Mouse (Mus musculus): ENCODE data around the gene Rgl3.

The Rgl3 gene

GRCm38 (mm10) chr9:21947540-21948130, 41.6 kb downstream of the Rgl3 start:
- DNase-seq: no peak

DNA sequence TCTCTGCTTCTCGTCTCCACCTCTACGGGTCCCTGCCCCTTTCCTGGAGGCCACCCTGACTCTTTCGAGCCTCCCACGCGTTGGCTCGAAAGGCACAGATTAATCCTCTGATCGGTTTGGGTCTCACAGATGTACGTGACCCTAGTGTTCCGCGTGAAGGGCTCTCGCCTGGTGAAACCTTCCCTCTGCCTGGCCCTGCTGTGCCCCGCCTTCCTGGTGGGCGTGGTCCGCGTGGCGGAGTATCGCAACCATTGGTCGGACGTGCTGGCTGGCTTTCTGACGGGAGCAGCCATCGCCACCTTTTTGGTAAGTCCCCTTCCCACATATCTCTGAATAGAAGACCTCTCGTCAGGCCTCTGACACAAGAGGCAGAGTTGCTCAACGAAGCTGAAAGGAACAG, 45.0 kb downstream of the Rgl3 start:
- no peak for DNase-seq

DNA sequence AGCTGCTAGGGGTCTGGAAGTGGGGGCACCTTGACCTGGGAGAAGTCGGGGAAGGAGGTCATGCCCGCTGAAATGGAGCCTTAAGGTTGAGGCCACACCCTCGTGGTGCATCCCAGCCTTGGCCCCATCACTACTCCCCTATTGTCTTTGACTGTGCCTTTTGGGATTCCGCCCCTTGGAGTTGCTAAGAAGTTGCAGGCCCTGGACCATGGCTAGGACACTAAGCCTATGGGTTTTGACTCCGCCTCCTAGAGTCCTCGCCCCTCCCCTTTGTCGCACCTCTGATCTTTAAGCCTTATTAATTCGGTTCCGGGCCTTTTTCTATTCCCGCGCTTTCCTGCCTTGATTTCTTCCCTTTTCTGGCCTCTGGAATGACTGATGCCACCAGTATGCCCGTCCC, 45.6 kb downstream of the Rgl3 start:
- DNase-seq: no peak

- DNase-seq: no peak
These were observed 46.2 kb downstream of the Rgl3 start for GRCm38 (mm10) chr9:21943046-21943445.

GRCm38 (mm10) chr9:21938234-21938855, 50.9 kb downstream of the Rgl3 start:
- DNase-seq: no peak

- DNase-seq: no peak
These were observed 51.5 kb downstream of the Rgl3 start for GRCm38 (mm10) chr9:21937711-21938175.

DNA sequence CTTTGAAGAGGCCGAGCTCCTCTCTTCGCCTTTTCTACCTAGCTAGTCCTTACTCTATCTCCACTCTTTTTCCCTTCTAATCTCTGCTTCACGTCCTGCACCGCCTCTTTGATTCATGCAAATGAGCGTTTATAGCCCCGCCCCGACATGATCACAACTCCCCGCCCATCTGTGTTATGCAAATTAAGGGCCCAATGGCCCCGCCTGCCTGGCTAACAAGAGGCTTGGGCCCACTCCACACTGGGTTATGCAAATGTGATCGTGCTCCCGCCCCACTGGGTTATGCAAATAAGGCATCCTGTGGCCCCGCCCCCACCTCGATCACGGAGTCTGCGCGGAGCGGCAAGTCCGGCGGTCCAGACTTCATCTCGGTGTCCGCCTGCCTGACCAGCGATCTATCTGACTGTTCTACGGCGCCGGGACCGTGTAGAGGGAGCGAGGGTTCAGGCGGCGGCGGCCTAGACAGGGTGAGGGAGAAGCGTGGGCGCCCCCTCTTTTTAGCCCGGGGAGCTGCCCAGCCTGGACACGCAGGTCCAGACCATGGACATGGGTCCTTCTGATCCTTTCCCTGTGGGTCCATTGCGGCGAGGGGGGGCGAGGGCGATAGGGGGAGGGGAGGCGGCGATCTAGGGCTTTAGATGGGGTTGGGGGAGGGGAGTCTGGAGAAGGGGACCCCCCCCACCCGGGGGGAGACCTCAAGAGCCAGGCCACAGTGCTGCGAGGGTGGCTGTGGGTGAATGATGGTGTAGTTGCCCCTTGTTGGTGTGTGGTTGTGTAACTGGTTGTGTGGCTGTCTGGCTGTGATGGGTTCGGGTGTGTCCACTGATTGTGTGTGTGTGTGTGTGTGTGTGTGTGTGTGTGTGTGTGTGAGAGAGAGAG, 52.3 kb downstream of the Rgl3 start, which contains the start of gene Plppr2:
TSS of gene Plppr2 (plus strand) at position 342 of the 879 bp plus-strand sequence.
- peak; percentile 96 to 97 for DNase-seq

DNA sequence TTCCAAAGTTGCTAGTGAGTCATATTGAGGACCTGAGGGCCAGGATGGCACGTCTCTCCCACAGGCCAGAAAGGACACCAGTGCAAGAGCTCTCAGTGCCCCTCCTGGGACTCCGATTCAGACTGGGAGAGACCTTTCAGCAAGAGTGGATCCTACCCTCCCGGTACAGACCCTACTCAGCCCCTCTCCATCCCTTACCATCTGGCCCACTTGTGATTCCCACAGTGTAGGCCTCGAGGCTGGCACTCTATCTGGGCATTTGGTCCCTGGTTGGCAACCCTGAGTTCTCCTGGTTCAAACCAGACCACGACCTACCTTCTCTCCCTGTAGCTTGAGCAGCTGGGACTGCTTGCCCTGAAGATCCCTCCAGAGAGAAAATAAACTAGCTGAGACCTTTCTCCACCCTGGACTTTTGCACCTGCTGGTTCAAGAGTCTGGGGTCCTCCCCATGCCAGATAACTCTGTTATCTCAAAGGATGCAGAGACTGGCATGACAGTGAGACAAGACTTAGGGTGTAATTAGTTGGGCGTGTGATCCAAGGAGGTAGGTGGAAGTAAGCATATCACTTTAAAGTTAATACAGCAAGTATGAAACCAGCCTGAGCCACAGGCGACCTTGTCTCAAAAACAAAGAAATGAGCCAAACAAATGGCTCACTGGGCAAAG, 53.6 kb downstream of the Rgl3 start:
- no peak for DNase-seq

GRCm38 (mm10) chr9:21934021-21934420, 55.2 kb downstream of the Rgl3 start:
- DNase-seq: no peak

DNA sequence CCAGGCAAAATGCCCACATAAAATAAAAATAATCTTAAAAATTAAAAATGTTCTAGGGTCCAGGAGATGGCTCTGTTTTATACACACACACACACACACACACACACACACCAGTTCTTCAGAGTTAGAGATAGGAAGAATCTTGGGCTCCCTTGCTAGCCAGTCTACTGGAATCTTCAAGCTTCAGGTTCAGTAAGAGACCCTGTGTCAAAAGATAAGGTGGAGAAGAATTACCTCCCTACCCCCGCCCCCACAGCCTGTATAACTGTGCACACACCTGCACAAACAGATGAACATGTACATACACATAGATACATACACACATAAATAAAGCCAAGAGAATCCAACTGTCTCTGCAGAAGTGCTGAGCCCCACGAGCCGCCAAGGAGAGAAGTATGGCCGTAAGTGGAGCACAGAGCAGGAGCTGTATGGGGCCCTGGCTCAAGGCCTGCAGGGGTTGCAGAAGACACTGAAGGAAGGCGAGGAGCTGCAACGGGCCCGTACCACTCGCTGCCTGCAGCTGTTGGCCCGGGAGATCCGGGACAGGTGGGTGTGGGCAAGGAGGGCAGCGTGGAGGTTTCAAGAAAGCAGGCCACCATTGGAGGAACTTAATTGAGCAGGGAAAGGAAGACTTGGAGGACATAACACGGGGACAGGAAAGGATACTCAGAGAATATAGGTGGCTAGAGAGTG, 56.7 kb downstream of the Rgl3 start:
- DNase-seq: no peak

DNA sequence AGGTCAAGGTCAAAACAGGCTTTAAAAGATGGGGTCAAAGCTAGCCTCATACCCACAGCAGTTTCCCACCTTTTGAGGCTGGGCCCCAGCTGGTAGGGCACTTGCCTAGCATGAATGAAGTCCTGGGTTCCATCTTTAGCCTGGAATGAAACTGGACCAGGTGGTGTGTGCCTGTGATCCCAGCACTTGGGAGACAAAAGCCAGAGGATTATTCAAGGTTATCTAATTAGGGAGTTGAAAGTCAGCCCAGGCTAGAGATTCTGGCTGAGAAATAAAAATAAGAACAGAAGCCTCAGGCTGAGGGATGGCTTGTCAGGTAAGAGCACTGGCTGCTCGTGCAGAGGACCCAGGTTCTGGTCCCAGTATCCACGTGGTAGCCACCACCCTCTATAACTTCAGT, 57.2 kb downstream of the Rgl3 start:
- DNase-seq: no peak

DNA sequence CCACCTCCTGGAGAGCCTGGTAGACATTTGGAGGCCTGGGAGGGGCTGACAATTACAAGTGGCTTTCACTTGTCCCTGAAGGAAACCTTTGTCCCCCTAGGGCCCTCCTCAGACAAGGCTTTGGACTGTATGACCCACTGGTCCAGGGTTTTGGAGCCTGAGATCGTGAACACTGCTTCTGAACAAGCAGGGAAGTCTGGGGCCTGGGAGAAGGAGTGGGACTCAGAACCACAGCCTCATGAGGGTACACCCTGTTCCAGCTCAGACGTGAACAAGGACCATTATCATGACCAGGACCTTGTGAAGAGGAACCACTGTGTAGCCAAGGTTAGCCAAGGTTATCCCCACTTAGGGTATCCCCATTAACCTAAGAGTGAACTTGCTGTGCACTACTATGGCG, 60.0 kb downstream of the Rgl3 start:
- no peak for DNase-seq

GRCm38 (mm10) chr9:21927208-21927753, 62.0 kb downstream of the Rgl3 start, which contains the start of the genes Ccdc159 and Tmem205:
Gene Ccdc159 (plus strand): TSS chr9:21927471.
Gene Tmem205 (minus strand): TSS chr9:21927556.
- peak; percentile 95 to 98 for DNase-seq

GRCm38 (mm10) chr9:21926784-21927183, 62.5 kb downstream of the Rgl3 start:
- DNase-seq: peak in 1 of 2 experiments; percentile 30

- DNase-seq: peak; percentile 34 to 60
These were observed 63.1 kb downstream of the Rgl3 start for GRCm38 (mm10) chr9:21926155-21926554.

GRCm38 (mm10) chr9:21925506-21925905, 63.7 kb downstream of the Rgl3 start:
- no peak for DNase-seq

GRCm38 (mm10) chr9:21925034-21925433, 64.2 kb downstream of the Rgl3 start:
- DNase-seq: no peak

DNA sequence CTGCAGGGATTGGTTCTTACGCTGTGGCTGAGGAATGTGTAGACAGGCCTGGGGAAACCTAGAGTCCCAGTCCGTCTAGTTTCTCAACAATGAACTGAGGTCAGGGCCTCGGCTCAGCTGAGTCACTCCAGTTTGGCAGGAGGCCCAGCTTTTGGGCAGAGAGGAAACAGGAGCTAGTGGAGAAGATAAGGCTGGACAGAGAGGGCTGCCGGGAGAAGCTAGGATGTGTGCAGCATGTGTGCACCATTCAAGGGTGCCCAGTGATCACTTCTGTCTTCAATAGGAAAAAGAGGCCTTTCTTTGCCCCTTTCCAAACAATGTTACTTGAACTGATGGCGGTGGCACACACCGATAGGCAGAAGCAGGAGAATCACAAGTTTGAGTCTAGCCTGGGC, 65.2 kb downstream of the Rgl3 start:
- peak; percentile 88 to 90 for DNase-seq

GRCm38 (mm10) chr9:21923490-21924098, 65.7 kb downstream of the Rgl3 start:
- DNase-seq: no peak

DNA sequence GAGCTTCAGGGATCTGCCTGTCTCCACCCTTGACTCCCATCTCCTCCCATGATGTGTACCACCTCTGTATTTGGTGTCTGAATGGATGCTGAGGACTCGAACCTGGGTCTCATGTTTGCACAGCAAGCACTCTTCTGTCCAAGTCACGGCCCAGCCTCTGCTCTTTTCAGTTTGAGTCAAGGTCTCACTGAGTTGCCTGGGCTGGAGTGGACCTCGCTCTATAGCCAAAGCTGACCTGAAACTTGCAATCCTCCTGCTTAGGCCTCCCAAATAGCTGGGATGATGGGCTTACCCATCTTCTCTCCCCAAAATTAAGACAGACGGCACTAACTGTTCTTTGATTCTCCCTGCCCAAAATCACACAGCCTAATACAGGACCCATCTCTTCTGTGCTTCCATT, 66.2 kb downstream of the Rgl3 start:
- no peak for DNase-seq

Data from kidney, adult 8-10 months (tissue).